Mouse (Mus musculus) heart, postnatal 36 days (tissue): ENCODE measurements at regions not wholly inside any gene's neighbourhood (a gene's known extent, or its start where the extent isn't known, plus 50 kb on each side); places are given as distances from the start of the nearest gene placed in this dataset.

Experiments used
- DNase-seq, 2 experiments: peaks; one replicate each; pipeline ENCODE4 v3.0.0; 2021 to 2022
- intact Hi-C: fragments of 180-260 bp; cut with DNase I; formaldehyde crosslinking; loops from one replicate; pipeline ENCODE4 v1.15.1; 2025

GRCm38 (mm10) chr8:26282156-26282935, 163.0 kb downstream of the Gm45692 start:
- intact Hi-C loops = no loop called here
- peak; percentile 12 to 42 for DNase-seq

- intact Hi-C loops = no loop called here
- no peak for DNase-seq
Measured at GRCm38 (mm10) chr8:26283957-26284356, 164.6 kb downstream of the Gm45692 start.

- intact Hi-C loops = no loop called here
- DNase-seq = no peak
Measured at GRCm38 (mm10) chr8:26287665-26288064, 168.3 kb downstream of the Gm45692 start.

- no peak for DNase-seq
- intact Hi-C loops = no loop called here
Measured at GRCm38 (mm10) chr8:26288163-26288562, 168.8 kb downstream of the Gm45692 start.

- DNase-seq = no peak
- intact Hi-C loops = no loop called here
Measured at GRCm38 (mm10) chr8:26298066-26298804, 178.9 kb downstream of the Gm45692 start.

GRCm38 (mm10) chr8:26300246-26300645, 180.9 kb downstream of the Gm45692 start:
- intact Hi-C loops = no loop called here
- DNase-seq = no peak

- DNase-seq = no peak
- intact Hi-C loops = no loop called here
Measured at GRCm38 (mm10) chr8:26301961-26302360, 182.6 kb downstream of the Gm45692 start.

- intact Hi-C loops = no loop called here
Measured at GRCm38 (mm10) chr8:26304566-26304965, 185.2 kb downstream of the Gm45692 start.

GRCm38 (mm10) chr8:26305061-26305879, 185.9 kb downstream of the Gm45692 start:
- intact Hi-C loops = no loop called here
- DNase-seq = no peak

More at GRCm38 (mm10) chr8:26304566-26304965, 185.2 kb downstream of the Gm45692 start:
- DNase-seq = no peak

- no peak for DNase-seq
- intact Hi-C loops = no loop called here
Measured at GRCm38 (mm10) chr8:26308121-26308641, 188.8 kb downstream of the Gm45692 start.

- intact Hi-C loops = no loop called here
- no peak for DNase-seq
Measured at GRCm38 (mm10) chr8:26309764-26310163, 190.4 kb downstream of the Gm45692 start.

- intact Hi-C loops = no loop called here
Measured at GRCm38 (mm10) chr8:26323606-26324350, 204.4 kb downstream of the Gm45692 start.

GRCm38 (mm10) chr8:26324606-26325005, 205.3 kb downstream of the Gm45692 start:
- intact Hi-C loops = no loop called here
- no peak for DNase-seq

More at GRCm38 (mm10) chr8:26323606-26324350, 204.4 kb downstream of the Gm45692 start:
- DNase-seq = no peak

GRCm38 (mm10) chr8:26329813-26330212, 210.5 kb downstream of the Gm45692 start:
- intact Hi-C loops = loop anchor here (5.0 kb wide), 1 partner anchor 133 kb away; no protein-coding TSS in a partner anchor
- no peak for DNase-seq

GRCm38 (mm10) chr8:26336906-26337650, 217.7 kb downstream of the Gm45692 start:
- no peak for DNase-seq
- intact Hi-C loops = no loop called here

- intact Hi-C loops = loop anchor here (1.0 kb wide), 1 partner anchor 636 kb away; no protein-coding TSS in a partner anchor
Measured at GRCm38 (mm10) chr8:26345078-26345477, 225.7 kb downstream of the Gm45692 start.

GRCm38 (mm10) chr8:26349231-26349630, 229.9 kb downstream of the Gm45692 start:
- no peak for DNase-seq
- intact Hi-C loops = no loop called here

More at GRCm38 (mm10) chr8:26345078-26345477, 225.7 kb downstream of the Gm45692 start:
- DNase-seq = peak; percentile 73 to 79

GRCm38 (mm10) chr8:26349854-26350253, 230.5 kb downstream of the Gm45692 start:
- no peak for DNase-seq
- intact Hi-C loops = no loop called here

- intact Hi-C loops = no loop called here
- no peak for DNase-seq
Measured at GRCm38 (mm10) chr8:26350616-26351015, 231.3 kb downstream of the Gm45692 start.
